Mouse (Mus musculus) lung, postnatal 14 days (tissue): ENCODE measurements around the gene Rasgef1b.

Source experiments
- DNase-seq: peaks from one replicate; pipeline ENCODE4 v3.0.0; 2021

Rasgef1b gene

DNA sequence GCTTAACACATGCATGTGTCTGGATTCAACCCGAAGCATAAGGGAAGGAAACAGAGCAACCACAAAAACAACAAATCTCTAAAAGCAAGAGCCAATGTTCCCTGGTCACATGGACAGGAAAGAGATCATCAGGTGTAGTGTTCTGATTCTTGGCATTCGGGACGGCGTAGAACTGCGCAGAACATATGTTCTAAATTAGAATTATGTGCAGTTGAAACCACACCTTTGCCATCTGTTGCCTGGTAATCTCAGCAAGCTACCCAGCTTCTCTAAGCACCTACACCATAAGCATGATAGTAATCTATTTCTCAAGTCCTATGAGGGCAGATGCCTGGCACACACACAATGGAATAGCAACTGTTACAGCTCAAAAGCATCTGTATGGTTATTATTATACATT lies 27.1 kb downstream of the Rasgef1b start:
- DNase-seq: no peak

DNA sequence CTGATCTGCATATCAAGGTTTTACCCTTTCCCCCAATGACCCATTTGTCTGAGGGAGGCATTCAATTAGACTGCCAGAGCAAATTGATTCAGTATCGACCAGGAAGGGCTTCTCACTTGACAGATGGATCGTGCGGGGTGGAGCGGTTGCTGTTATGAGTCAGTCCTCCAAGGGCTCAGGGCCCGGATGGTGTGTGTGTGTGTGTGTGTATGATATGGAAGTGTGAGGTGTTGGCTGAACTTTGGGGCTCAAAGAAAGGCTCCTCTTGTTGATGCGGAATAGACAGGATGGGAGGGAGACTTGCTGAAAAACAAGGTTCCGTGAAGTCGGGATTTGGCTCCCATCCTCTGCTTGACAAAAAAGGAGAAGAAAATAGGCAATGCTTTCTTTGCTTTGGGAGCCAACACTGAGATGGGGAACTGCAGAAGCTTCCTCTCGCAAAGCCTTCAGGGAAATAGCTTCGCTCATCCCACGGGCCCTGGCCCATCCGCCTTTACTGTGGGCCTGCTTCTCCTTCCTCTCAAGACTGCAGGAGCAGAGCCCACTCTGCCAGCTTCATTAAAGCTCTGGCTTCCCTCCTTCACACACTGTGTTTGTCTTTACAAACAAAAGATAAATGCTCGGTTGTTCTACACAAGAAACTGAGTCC lies 34.0 kb downstream of the Rasgef1b start:
- DNase-seq: no peak

DNA sequence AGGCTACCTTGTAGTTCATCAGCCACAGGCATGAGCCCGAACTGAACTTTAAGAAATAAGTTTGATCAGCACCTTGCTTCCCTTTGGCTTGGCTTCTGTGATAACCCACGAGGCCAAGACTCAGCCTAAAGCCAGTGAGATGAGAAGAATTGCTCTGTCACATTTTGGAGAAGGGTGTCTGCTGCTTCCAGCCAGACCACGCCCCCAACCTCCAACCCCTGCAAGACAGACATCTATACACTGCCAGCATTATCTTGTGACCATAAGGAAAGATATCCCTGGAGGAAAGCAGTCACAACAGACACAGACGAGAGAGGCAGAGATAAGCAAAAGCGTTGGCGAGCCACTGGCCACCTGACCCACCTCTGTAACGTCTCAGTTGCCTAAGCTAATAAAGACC lies 39.0 kb downstream of the Rasgef1b start:
- DNase-seq: no peak

DNA sequence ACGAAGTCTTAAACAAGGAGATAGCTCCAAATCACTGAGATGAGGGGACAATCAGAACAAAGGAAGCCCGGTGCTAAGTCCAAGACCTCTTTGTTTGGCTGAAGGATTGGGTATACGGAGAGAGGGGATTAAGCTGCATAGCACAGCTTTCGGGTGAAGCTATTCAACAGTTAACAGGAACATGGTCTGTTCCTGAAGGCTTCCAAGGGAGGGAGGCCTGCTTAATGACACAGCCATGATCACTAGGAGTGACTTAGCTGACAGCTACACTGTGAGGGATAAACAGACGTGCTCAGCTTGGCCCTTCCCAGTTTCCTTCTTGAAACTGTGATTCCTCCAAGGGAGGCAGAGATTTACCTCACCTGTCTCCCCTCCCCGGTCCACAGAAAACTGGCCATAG lies 41.0 kb downstream of the Rasgef1b start:
- DNase-seq: no peak

DNA sequence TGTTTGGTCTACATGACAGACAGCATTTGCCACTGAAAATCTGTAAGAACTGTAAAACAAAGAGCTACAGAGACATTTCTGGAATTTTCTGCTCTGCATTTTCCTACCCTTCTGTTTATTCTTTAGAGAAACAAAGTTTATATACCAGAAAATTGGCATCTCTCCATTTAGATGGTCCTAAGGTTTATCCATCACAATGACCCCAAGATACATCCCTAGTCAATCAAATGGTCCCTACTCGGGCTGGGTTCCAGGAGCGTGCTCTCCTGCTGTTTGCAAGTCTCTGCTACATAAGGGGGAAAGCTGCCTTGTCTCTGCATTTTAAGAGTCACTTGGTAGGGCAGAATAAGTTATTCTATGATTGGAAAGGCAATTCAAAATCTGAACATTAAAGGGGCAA lies 44.8 kb downstream of the Rasgef1b start:
- DNase-seq: no peak

DNA sequence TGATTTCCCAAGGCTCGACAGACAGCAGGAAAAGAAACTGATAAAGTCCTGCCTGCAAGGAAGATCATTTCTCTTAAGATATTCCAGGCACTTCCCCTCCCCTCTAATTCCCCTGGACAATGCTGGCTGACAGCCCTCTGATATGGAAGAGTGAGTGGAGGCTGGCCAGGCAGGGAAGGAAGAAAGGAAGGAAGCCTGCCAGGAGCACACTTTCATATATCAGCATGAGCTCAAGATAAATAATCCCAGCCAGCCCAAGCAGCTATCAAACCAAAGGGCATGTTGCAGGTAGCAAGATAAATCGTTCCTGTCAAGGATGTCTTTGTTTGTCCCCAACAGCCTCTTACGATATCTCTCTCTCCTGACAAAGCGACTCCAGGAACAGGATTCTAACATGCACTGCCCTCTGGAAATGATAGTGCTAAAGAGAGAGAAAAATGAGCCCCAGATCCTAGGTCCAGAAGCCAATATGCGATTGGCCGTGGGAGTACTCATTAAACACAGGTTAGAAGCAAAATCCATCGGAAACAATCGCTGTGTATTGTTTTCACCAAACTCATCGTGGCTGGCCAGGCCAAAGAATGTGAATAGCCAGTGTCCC lies 58.8 kb downstream of the Rasgef1b start:
- DNase-seq: peak; percentile 16

DNA sequence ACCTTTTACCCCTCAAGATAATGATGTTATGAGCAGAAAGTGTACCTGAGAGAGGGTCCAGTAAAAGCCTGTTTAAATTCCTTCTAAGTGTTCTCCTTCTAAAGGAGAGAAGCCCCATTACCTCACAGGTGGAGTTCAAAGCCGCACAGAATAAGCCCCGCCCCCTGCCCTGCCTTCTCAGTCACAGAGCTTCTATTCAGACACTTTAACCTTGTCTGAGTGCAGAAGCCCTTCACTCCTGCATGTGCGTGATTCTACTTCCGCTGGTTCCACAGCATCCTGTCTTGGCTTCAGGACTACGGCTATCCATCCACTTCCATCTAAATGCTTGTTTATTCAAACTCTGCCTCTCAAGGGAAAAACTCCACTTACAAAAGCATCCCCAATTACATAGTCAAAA lies 72.8 kb downstream of the Rasgef1b start:
- DNase-seq: no peak

DNA sequence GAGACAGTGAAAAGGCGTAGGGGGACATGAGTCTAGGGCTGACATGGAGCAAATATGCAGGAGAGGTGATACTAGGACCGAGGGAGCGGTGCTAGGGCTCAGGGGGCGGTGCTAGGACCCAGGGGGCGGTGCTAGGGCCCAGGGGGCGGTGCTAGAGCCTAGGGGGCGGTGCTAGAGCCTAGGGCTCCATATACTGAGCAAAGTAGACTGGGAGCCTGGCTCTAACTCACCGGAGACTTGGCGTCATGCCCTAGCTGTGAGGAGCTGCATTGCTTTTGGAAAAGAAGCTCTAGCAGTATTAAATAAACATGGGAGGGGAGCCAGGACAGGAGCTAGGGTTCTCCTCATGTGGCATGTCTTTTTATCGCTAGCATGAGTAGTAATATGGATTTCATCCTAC lies 75.9 kb downstream of the Rasgef1b start:
- no peak for DNase-seq

DNA sequence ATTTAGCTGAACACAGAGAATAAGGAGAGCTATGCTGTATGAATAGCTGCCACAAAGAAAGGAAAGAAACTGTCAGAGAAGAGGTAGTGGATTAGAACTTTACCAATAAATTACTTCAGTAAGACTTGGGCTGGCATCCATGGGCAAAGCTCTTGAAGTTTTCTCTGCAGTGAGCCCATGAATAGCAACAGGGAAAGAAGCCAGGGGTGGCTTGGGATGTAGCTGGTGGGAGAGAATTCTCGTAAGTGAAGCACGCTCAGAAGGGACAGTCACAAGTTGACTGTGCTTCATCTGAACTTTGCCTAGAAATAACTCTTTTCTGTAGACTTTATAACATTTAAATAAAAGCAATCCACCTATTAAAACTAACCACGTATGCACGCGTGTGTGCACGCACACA lies 87.5 kb downstream of the Rasgef1b start:
- DNase-seq: no peak

DNA sequence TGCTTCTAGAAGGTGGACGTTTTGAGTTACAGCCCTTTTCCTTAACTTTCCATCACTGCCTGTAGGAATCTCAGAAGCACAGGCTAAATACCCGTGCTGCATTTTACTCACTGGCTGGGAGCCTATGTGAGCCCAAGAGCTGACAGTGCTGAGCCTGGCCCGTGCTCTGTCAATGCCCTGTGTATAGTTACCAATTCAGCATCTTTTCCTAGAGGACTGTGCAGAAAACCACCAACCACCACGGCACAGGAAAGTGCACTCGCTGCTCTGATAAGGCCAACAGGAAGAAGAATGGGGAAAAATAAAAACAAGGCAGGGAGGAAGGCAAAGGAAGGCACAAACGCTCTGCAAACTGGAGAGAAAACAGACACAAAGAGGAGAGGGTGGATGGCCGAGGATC lies 92.3 kb downstream of the Rasgef1b start:
- DNase-seq: no peak

DNA sequence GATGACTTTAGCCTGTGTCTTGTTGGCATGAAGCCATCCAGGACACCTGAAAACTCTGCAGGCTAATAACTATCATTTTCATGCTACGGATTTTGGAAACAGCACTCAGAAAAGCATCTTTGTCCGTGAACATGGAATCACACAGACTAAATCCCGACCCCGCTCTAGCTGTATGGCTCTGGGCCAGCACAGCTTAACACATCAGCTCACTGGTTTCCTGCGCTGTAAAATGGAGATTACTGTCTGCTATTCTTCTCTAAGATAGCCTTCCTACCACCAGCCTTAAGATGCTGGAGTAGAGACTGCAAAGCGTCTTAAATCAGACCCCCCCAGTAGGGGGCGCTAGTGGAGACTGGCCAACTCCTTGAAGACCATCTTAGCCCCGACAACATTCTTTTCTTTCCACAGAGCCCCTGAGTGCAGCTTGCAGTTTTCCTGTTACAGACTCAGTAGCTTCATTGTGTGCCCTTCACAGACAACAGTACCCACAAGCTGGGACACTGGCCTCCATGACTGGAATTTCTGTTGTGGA lies 94.8 kb downstream of the Rasgef1b start:
- no peak for DNase-seq

DNA sequence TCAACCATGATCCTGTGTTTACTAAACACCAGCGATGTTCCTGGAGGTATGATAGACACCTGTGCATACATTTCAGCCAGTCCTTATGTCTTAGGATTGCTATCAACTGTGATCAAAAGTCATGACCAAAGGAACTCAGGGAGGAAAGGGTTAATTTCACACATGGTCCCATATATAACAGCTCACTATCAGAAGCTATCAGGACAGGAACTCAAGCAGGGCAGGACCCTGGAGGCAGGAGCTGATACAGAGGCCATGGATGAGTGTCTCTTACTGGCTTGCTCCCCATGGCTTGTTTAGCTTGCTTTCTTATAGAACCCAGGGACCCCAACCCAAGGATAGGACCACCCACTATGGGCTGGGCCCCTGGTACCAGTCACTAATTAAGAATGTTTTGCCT lies 95.3 kb downstream of the Rasgef1b start:
- DNase-seq: no peak

DNA sequence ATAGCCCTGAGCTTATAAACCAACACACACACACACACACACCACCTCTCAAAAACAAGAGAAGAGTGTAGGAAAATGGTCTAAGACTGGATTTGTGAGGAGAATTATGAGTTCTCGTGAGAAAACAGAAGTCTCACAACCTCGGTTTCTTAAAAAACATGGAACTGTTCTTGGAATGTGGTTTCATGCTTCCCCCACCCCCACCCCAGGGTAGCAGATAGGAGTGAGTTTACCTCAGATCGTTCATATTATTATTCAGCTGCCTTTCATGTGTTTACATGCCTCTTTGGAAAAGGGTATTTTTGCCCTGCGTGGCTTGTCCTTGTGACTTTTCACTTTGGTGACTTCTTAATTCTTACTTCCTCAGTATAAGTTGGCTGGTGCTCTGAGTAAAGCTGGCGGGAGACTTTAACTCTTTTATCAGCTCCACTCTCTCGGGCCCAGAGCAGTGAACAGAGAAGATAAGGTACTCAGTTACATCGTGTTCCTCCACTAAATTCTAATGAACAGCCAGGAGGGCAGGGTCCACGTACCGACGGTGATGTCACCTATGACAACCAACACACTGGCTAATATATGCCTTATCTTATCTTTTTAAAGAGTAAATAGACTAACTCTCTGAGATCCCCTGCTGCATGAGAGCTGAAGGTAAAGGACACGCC lies 96.1 kb downstream of the Rasgef1b start:
- no peak for DNase-seq

DNA sequence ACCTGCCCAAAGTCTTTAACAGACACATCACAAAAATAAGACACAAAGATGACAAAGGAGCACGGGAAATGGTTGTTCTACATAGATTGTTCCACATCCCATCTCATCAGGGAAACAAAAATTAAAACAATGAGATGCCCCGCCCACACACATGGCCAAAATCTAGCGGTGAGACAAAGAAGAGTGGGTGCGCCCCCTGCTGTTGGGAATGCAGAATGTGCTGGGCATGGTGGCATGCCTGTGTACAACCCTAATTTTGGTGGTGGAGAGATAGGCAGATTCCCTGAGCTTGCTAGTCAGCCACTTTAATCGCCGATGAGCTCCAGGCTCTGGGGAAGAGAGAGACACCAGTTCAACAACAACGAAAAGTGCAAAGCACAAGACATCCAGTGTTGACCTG lies 98.8 kb downstream of the Rasgef1b start:
- peak; percentile 34 for DNase-seq

DNA sequence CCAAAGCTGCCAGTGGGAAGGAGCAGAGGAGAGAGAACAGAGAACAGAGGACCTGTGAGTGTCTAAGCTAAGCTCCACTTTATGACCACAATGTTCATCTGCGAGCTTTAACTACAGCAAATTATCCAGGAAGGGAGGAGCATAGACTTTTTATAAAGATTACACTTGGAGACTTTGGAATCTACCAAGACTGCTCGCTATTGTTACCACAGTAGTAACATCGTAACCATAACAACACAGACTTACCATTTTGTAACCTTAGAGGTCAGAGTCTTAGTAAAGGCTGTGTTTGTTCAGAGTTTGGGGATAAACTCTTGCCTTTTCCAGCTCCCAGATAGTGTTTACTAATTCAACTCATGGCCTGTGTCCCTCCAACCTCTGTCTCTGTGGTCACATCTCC lies 103.3 kb downstream of the Rasgef1b start:
- no peak for DNase-seq

DNA sequence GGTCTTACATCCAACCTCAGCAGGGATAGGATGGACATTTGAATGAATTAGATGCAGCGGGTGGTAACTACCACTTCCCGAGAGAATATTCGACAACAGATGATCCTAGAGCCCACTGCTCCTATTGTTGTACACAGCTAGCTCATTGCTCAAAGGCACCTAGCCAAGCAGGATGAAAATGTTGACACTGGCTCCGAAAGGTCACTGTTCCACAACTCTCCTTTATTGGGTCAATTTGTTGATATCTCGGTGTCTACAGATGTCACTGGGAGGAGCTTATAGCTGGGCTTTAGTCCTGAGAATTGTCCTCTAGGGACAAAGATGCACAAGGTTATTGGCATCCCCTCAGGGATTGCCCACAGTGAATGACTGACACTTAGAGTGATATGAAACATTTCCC lies 108.1 kb downstream of the Rasgef1b start:
- no peak for DNase-seq

DNA sequence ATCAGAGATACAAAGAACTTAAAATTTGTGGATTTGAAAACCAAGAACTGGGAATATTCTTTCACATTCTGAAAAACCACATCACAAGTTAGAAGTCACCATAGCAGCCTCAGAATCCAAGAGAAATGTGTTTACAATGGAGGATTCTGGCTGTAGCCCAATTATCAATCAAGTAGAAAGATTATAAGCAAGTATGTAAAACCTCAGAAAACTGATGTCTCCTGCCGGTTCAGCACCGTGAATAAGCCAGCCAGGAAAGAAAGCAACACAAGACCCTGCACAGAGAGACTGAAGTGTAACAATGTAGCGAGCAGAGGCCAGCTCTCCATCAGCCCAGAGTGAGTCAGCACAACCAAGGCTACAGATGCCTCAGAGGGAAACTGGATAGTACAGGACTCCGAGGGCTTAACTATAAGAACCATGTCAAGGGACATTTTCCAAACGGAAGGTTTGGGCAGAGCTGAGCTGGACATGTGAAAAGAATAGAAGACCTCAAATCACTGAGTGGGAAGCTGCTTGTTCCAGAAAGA lies 111.5 kb downstream of the Rasgef1b start:
- no peak for DNase-seq

DNA sequence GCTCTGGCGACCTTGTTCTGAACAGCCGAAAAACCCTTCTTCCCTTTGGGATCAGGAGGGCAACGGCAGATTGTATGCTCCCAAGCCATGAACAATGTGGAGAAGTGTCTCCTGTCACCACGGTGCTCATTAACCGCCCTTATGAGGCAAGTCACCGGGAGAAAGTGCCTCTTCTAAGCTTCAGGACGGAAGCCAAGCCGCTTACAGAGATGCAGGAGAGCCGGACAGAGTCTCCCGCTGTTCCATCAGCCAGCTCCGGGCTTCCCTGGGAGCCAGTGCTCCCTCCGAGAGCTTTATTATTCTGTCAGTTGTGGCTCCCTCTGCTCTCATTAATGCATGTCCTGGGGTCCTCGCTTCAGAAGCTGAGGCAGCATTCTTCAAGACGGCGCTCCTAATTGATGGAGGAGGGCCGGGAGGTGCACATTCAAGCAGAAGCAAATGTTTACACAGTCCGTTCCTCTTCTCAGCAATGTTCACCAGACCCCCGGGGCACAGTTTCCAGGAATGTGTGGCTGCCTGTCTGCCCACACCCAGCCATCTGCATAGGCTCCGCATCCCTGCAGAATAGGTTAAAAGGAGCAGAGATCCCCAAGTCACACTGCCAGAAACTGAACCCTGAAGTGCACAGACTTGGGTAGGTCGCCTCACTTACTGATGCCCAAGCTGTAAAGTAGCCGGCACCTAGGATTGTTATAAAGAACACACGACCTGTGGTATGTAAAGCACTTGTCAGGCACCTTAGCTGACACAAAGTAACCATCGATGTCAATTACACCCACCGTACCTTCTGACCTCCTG lies 115.3 kb downstream of the Rasgef1b start:
- DNase-seq: no peak

DNA sequence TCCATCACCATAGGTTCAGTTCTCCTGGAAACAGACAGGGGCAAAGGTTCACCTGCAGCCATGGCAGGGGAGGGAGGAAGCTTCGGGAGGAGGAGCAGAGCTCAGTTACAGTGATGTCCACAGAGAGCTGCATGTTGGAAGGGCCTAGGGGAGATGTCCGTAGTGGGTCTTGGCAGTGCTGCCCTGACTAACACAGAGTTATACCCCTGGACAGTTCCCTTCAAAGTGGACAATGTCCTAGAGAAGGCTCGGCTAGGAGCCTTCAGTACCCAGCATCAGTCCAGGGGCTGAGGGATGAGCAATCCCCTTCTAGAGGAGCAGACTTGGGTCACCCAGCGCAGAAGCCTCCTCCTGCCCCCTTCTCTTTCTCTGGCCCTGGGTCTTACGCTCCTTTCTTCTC lies 121.3 kb downstream of the Rasgef1b start:
- no peak for DNase-seq

DNA sequence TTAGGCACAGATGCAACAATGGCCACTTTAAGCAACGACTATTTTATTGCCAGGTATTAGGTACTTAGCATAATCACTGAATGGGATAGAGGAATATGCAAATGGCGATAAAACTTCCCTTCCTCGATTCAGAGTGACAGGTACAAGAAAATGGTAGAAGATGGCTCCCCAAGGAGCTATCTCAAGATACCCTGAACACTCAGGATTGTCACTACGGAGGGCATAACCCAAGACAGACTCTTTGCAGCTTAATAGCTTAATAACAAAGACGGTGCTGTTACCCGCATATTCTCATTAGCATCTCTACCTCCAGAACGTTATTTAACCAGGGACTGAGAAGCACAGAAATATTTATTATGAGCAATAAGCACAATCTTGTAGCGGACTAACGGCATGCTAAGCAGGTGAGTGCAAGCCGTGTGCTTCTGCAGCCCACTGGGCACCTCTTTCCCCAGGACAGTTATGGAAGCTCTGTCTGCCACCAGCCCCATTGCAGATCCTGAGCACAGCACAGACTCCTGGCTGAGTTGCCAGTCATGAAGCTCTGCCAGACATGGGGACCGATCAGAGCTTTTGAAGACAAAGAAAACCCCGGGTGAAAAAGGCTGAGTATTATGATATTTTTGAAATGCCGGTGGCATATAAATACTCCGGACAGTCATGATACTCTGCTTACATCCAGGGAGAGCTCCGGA lies 122.6 kb downstream of the Rasgef1b start:
- no peak for DNase-seq

DNA sequence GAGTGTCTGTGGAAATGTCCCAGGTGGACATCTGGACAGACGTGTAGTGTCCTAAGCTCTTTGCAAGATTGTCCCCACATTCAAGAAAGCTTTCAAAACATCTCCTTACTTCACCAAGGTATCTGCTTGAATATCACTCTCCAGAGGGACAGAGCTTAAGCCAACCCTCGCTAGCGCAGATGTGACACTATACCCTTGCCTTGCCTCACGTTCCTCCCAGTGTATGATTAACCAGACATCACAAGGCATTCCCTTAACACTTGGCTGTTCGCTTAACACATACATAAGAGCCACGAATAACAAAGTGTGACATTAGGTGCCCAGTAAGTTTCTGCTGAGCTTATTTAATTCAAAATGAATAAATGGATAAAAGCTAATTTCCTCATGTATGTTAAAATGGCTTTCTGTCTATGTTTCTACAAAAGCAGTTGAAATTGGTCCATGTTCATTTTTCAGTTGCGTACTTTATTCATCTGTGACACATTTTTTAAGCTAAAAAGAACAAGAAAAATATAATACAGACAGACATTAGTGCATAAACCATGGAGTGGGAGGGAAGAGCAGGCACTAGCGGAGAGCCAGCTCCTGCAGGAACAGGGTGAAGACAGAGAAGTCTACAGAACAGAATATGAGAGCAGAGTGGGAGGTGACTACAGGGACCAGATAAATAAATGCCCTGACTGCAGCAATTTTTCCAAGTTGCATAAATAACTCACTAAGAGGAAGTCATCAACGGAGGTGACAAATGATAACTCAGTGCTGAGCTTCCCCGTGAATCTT lies 126.4 kb downstream of the Rasgef1b start:
- DNase-seq: no peak

DNA sequence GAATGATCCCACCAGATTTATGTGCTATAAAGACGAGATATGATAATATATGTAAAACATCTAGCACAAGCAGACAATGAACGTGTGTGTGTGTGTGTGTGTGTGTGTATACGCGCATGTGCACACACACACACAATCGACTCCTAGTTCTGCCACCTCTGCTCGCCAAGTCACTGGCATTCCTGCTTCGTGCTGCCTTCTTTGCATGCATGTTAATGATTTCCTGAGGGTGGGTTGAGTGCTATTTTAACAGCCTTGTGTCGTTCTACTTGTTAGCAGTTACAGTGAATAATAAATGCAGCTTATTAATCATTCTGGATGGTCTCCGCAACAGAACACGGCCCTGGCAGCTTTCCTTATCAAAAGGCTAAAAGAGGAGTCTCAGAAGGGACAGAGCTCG lies 129.5 kb downstream of the Rasgef1b start:
- no peak for DNase-seq
